Mouse (Mus musculus) kidney, adult 11 months (tissue): ENCODE data around the gene Dennd5b.
"Not testable (repeated sequence)": the region's sequence is repeated elsewhere in the genome, so short reads cannot be mapped to it uniquely, and the experiment has no call there.

Experiments
- DNase-seq: peaks from one replicate; pipeline ENCODE4 v3.0.0; 2022

Dennd5b gene

DNA sequence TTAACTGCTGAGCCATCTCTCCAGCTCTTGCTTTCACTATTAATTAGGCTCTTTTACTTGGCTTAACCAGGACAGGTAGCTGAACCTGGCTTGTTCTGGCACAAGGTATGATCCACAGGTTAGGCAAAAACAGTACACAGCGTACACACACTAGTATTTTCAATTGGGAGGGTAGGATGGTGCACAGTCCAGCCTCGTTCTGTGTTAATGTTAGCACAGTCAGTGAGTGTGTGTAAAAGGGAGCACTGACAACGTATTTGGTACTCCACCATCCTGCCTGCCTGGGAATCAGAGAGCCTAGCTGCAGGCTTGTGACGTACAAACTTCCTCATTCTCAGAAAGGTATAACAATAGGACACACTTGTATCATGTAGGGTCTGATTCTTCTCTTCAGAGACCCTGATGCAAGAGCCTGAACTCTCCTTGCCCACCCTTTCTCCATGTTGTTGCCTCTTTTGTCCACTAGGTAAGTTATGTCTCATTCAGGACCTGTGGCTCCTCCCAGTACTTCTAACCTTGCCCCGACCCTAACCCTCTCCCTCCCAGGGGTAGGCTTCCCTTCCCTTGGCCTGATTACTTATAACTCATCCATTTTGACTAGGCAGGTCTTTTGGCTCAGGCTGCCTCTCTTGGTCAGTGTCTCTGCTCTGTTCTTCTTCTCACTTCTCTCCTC, 107.0 kb downstream of the Dennd5b start:
- DNase-seq, result no peak

DNA sequence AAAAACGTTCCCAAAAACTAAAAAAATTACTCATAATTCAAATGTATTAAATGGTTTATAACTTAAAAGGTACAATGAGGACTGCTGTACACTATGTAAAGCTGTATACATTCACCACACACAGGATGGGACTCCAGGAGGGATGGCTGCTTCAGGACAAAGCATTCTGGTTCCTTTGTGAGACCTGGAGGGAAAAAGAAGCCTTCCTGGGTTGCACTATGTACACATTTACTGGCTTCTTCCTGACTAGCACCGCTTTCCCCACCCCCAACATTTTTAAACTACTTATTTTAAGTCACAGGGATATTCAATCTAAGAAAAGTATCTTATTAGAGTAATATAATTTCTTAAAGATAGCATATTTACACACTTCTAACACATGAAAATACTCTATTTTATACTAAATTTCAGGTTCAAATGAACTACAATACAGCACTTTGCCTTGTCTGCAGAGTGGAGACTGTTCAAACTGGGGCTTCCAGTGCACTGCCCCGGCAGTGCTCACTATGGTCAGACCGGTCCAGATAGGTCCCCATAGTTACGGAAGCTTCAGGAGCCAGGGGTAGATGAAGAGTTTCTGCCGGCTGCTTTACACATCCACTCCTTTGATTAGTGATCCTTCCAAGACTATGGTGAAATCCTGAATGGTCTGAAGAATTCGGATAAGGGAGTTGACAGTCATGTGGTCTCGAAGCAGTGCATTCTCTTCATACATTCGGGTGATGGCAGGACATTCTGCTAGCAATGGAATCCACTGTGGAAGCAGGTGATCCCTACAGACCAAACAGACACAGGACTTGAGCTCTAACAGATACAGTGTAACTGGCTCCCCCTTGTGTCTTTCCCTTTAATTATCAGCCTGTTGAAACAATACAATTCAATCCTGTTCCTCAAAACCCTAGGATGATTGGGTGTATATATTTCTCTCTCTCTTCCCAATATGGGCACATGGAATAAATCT, 108.1 kb downstream of the Dennd5b start:
- DNase-seq, result no peak

- no peak for DNase-seq
Measured at GRCm38 (mm10) chr6:148992373-148993116, 108.9 kb downstream of the Dennd5b start.

DNA sequence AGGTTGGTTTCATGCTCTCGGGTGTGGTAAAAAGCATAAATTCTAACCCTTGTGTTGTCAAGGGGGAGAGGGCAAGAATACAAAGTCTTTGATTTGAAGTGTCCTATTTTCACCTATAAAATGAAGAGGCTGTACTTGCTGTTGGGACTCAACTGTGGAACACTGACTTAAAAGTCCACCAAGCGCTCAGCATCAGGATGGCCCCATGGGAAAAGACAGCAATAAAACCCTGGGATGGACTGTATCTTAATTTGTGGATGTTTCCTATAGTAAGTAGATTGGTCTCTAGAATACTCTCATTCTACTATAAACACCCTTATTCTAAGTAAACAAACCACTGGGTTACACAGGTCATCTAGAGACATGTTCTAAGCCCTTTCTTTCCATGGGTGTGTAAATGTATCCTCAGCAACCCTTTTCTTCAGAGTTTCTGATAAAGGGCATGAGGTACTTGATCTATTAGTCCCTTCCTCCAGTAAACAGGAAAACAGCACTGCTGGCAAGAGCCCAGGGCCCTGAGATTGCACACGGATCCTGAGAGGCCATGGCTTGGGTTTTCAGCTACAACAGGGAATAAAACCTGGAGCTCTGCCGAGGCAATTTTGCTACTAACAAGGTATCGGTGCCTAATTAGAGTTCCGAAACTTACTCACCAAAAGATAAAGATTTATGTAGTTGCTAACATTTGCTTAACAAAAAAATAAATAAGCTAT, 109.7 kb downstream of the Dennd5b start:
- DNase-seq, result no peak

DNA sequence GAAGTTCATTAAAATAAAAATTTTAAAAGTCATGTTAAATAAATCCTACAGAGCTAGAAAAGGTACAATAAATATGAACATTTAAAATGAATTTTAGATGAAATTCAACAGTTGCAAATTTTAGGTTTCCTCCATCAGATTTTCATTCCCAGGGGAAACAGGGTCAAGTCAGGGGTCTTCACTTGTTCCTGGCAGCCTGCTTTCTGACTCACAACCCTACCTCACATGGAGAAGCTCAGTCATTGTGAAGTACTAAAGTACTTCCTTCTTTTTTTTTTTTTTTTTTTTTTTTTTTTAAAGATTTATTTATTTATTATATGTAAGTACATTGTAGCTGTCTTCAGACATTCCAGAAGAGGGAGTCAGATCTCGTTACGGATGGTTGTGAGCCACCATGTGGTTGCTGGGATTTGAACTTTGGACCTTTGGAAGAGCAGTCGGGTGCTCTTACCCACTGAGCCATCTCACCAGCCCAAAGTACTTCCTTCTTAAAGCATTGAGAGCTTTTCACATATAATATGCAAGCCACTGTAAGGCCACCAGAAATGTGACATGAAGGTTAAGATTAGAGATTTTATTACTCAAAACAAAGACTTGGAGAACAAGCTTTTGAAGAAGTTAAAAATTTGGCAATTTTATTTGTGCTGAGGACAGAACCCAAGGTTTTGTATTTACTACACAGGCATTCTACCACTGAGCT, 111.5 kb downstream of the Dennd5b start:
- DNase-seq, result not testable (repeated sequence)

DNA sequence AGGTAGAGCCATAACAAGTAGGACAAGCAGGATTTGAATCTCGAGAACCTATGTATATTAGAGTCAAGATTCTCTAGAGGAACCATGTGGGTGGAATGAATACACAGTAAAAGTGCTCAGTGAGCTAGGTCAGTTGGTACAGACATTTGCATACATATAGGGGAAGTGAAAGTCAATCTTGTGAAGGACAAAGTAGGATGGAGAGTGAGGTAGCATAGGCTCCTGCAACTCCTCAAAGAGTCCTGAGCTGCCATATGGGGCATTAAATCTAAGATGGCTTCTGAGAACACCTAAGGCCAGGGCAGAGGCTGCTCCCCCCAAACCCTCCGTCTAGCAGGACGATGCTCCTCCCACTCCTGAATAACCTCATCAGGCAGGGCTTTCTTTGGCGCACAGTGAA, 115.5 kb downstream of the Dennd5b start:
- DNase-seq, result no peak

DNA sequence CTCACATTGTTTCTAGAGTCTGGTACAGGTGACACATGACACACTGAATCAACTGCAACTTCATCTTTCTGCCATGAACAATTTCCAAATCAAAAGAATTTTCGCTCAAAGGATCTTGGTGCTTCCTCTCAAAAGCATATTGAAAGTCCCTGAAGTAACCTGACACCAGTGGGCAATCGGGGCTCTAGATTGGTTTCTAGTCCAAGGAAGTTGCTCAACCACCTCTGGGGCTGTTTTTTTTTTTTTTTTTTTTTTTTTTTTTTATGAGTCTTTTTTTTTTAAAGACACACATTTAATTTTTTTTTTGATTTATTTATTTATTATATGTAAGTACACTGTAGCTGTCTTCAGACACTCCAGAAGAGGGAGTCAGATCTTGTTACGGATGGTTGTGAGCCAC, 121.0 kb downstream of the Dennd5b start:
- DNase-seq, result no peak

GRCm38 (mm10) chr6:148975096-148975495, 126.4 kb downstream of the Dennd5b start:
- no peak for DNase-seq

- DNase-seq, result peak; percentile 17
Measured at GRCm38 (mm10) chr6:148972891-148973290, 128.6 kb downstream of the Dennd5b start.

GRCm38 (mm10) chr6:148972059-148972848, 129.2 kb downstream of the Dennd5b start:
- no peak for DNase-seq

DNA sequence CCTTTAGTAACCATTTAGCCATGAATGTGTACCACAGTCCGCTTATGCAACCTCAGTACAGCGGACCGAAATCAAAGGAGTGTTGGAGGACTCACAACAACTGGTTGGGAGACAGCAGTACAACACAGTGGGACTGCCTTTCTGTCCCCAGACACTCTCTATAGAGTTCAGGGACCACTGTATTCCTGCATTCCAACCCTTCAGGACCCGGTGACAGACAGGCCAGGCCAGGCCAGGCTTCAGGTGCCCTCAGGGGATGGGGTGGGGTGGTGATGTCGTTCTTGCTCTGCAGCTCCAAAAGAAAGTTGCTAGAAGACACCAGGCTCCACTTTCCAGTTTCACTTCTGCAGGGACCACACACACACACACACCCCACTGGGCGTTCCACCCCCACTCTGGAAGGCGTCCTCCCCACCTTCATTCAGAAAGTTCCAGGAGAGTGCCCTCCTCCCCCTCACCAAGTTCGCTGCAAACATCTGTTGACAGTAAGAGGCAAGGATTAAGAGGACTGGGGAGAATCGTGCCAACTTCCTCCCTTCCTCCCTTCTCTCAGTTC, 130.0 kb downstream of the Dennd5b start:
- no peak for DNase-seq

GRCm38 (mm10) chr6:148961285-148961684, 140.2 kb downstream of the Dennd5b start:
- DNase-seq, result no peak

DNA sequence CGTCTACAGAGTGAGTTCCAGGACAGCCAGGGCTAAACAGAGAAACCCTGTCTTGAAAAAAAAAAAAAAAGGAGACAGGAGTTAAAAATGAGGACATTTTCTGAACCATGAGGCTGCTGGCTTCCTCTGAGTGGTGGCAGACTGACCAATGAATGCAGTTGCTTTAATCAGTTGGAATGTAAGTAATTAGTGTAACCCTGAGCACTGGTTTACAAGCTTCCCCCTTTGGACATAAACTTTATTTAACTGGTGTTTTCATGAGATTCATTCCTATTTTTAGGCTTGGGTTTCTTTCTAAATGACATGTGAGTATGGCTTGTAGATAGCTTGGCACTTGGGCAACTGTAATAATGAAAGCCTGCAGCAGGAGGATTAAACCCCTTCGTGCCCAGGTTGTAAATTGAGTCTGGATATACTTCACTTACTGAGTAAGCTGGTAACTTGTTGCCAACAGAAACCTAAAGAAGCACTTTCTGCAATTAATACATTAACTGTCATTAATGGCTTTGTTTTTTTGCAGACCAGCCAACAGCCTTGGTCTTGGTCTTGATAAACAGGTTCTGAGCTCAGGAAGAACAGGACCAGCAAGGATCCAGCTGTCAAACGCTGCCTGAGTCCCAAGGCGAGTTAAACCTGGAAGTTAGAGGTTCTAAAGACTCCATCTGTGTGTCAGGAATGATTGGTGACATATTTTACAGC, 141.8 kb downstream of the Dennd5b start:
- no peak for DNase-seq

DNA sequence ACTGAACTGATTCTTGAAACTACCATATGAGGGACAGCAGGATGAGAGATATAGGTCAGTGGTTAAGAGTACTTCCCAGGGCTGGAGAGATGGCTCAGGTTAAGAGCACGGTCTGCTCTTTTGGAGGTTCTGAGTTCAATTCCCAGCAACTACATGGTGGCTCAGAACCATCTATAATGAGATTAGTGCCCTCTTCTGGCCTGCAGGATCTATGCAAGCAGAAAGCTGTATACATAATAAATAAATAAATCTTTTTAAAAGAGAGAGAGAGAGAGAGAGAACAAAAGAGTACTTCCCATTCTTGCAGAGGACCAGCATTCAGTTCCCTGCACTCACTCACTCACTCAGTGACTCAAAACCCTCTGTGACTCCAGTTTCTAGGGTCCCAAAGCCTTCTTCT, 142.8 kb downstream of the Dennd5b start:
- DNase-seq, result no peak

GRCm38 (mm10) chr6:148957046-148957445, 144.4 kb downstream of the Dennd5b start:
- no peak for DNase-seq

DNA sequence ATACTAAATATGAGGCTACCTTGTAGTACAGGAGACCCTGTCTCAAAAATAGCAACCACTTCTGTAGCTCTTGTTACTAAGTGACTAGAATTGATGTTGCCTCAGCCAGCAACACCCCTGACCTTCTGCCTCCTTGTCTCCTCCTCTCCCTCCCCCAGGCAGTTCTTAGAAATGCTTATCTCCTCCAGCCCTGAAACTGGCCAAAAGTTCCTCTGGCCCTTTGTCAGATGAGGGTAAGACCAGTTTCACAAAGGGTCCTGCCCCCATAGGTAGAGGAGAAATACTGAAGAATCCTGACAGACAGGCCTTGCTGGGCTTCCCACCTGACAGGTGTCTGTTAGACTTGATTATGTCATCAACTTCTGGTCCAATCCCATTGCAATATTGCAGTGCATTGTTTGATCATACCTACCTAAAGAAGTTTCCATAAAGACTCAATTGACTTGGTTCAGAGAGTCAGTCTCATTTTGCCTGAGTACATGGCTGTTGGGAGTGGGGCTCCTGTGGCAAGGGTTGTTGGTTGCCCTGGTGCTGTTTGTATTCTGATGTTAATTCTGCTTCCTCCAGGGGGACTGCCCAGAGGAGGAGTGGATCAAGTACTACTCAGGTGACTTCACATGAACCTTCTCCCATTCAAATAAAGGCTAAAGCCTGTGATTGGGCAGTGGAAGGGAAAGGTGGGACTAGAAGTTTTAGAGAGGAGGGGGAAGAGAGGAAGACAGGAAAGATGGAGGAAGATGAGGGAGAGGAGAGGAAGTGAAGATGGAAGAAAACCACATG, 145.6 kb downstream of the Dennd5b start:
- DNase-seq, result no peak

- DNase-seq, result no peak
Measured at GRCm38 (mm10) chr6:148946881-148947405, 154.5 kb downstream of the Dennd5b start.

GRCm38 (mm10) chr6:148946409-148946742, 155.1 kb downstream of the Dennd5b start, which contains the start of gene Sinhcaf:
TSS of gene Sinhcaf (minus strand) at chr6:148946467.
- DNase-seq, result peak; percentile 98
